Mouse (Mus musculus) midbrain, embryonic 16.5 days (tissue): ENCODE results near the gene Capn11. TPM values are rescaled to one million over a fixed set of nuclear protein-coding genes. Genes with fewer than 3 reads are reported as not detected.

Experiments used
- ATAC-seq: fragments of 200-750 bp; cut with Nextera tagmentation; 2 replicates; pipeline ENCODE4 v1.8.0; 2017; ENCODE audit warnings: moderate TSS enrichment
- H3K27ac ChIP-seq: fragments of 300-500 bp; sonication (generic); 2 replicates; pipeline ENCODE4 v1.5.1; 2014; ENCODE audit warnings: mild to moderate bottlenecking, low read length, mixed read lengths
- H3K27me3 ChIP-seq: fragments of 300-500 bp; sonication (generic); 2 replicates; pipeline ENCODE4 v1.6.1; 2014; ENCODE audit warnings: low read depth, low read length, mixed read lengths; ENCODE audit not compliant: control insufficient read depth, insufficient read depth
- H3K36me3 ChIP-seq: fragments of 300-500 bp; sonication (generic); 2 replicates; pipeline ENCODE4 v1.6.1; 2014; ENCODE audit warnings: mild to moderate bottlenecking, low read length, moderate library complexity, mixed read lengths; ENCODE audit not compliant: control insufficient read depth, insufficient read depth
- H3K4me1 ChIP-seq: fragments of 300-500 bp; sonication (generic); 2 replicates; pipeline ENCODE4 v1.6.1; 2014; ENCODE audit warnings: mild to moderate bottlenecking, low read length, mixed read lengths; ENCODE audit not compliant: control insufficient read depth, insufficient read depth
- H3K4me2 ChIP-seq: fragments of 300-500 bp; sonication (generic); 2 replicates; pipeline ENCODE4 v1.6.1; 2014; ENCODE audit warnings: mild to moderate bottlenecking, low read length, mixed read lengths
- H3K4me3 ChIP-seq: fragments of 300-500 bp; sonication (generic); 2 replicates; pipeline ENCODE4 v1.5.1; 2014; ENCODE audit warnings: low read depth, mild to moderate bottlenecking, low read length, moderate library complexity, mixed read lengths
- H3K9ac ChIP-seq: fragments of 300-500 bp; sonication (generic); 2 replicates; pipeline ENCODE4 v1.6.1; 2014; ENCODE audit warnings: low read depth, low read length, mixed read lengths
- H3K9me3 ChIP-seq: fragments of 300-500 bp; sonication (generic); replicated peaks from 2 replicates; pipeline ENCODE4 v1.6.1; 2014; ENCODE audit warnings: mild to moderate bottlenecking, low read length, mixed read lengths; ENCODE audit not compliant: control insufficient read depth, poor library complexity, severe bottlenecking
- WGBS: fragments of 180-500 bp; shearing (Covaris S2); extraction: QIAGEN DNeasy Blood & Tissue Kit; methylation state at CpG from one replicate; pipeline ENCODE4 v1.1.7; 2014; 5-methylcytosine and 5-hydroxymethylcytosine counted together
- polyA plus RNA-seq: library from polyadenylated mRNA; unstranded; fragments of >200 nt; fragmentation: Nextera tagmentation; extraction: Ambion mirVana; gene quantifications from 2 replicates; pipeline ENCODE4 v1.2.1, GENCODE M21; 2015

Capn11 gene
- 0.46 and 0.89 TPM in 2 replicates for polyA plus RNA-seq

DNA sequence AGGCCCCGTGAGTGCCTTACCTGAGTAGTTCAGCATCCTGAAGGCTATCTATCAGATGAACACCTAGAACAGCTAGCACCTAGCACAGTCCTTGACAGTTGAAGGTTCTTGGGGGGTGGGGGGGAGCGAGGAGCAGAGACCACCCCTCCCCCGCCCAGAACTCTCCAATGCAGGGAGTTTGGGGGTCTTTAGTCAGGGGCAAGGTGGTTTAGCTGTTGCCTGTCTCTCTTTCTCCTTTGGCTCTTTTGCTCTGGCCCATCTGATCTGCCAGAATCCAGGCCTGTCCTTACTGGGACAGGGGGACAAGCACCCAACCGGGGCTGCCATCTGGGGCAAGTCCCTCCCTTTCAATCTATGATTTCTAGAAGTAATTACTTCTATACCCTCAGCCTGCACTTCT, at the start of gene Capn11:
TSS of gene Capn11 (minus strand) at position 101 of the 400 bp plus-strand sequence.
- H3K27ac ChIP-seq = no peak within 1 kb of the TSS
- H3K36me3 ChIP-seq = peaks cover 14% of the 10 kb centered on the region; the same call in 1 of the 2 replicates
- 0 out of 2 replicates have a peak, but pooled peaks cover 5% of the 10 kb centered on the region for H3K4me1 ChIP-seq
- ATAC-seq = no peak
- no peak within 1 kb of the TSS for H3K4me2 ChIP-seq
- WGBS = 83% methylated on average over 4 of the region's 4 CpGs
- no peaks in the 10 kb centered on the region for H3K9me3 ChIP-seq
- H3K9ac ChIP-seq = no peak within 1 kb of the TSS
- H3K27me3 ChIP-seq = no peaks in the 10 kb centered on the region
- H3K4me3 ChIP-seq = no peak within 1 kb of the TSS

GRCm38 (mm10) chr17:45708179-45708578, 49.1 kb upstream of the Capn11 start:
- 78% methylated on average over 8 of the region's 8 CpGs for WGBS
- Histone ChIP-seq H3K4me1 (no peaks in the 10 kb centered on the region), H3K27me3 (no peaks in the 10 kb centered on the region), H3K9ac (no peak overlapping the region), H3K4me3 (no peak overlapping the region), H3K4me2 (no peak overlapping the region), H3K36me3 (no peaks in the 10 kb centered on the region), H3K9me3 (no peaks in the 10 kb centered on the region), H3K27ac (no peak overlapping the region)
- no peak for ATAC-seq

DNA sequence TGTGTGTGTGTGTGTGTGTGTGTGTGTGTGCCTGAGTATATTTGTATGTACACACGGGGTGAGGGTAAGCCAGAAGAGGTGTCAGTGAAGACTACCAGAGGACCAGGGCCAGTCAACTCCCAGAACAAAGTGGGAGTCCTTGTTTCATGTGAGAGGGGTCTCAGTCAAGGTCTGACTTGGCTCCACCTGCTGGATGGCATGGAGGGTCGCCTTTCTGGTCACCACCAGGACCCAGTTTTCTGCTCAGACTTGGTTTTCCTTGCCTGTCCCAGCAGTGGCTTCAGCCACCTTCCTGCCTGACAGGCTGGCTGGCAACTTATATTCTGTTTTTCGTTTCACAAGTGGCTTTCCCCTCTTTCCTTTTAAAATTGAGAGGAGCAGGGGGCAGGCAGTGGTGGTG, 48.3 kb upstream of the Capn11 start:
- 44% methylated on average over 3 of the region's 3 CpGs for WGBS
- no peaks in the 10 kb centered on the region for H3K36me3 ChIP-seq
- no peak overlapping the region for H3K4me3 ChIP-seq
- no peaks in the 10 kb centered on the region for H3K27me3 ChIP-seq
- no peak overlapping the region for H3K9ac ChIP-seq
- H3K27ac ChIP-seq = no peak overlapping the region
- no peaks in the 10 kb centered on the region for H3K9me3 ChIP-seq
- no peaks in the 10 kb centered on the region for H3K4me1 ChIP-seq
- no peak overlapping the region for H3K4me2 ChIP-seq
- no peak for ATAC-seq

- H3K27me3 ChIP-seq = no peaks in the 10 kb centered on the region
- H3K27ac ChIP-seq = no peak overlapping the region
- 89% methylated on average over 5 of the region's 5 CpGs for WGBS
- ATAC-seq = no peak
- H3K4me2 ChIP-seq = no peak overlapping the region
- H3K36me3 ChIP-seq = no peaks in the 10 kb centered on the region
- no peak overlapping the region for H3K4me3 ChIP-seq
- no peaks in the 10 kb centered on the region for H3K4me1 ChIP-seq
- no peaks in the 10 kb centered on the region for H3K9me3 ChIP-seq
- no peak overlapping the region for H3K9ac ChIP-seq
These were observed 47.7 kb upstream of the Capn11 start for GRCm38 (mm10) chr17:45706796-45707195.

DNA sequence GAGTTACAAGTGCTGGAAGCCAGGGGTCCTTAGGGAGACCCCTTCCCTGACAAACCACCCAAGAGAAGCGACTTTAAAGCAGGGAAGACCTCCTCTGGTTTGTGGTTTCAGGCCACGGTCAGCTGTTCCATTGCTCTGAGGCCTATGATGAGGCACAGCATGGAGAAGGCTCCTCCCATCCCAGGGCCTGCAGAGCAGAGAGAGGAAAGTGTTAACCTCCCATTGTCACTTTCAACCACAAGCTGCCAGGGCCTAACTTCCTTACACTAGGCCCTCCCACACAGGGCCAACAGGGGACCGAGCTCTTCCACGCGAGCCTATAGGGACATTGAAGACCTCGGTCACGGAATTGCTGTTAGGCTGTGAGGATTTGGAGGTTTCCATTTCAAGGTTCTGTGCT, 44.1 kb upstream of the Capn11 start:
- no peak overlapping the region for H3K27ac ChIP-seq
- H3K9me3 ChIP-seq = no peaks in the 10 kb centered on the region
- ATAC-seq = no peak
- H3K27me3 ChIP-seq = no peaks in the 10 kb centered on the region
- peaks cover 3% of the 10 kb centered on the region; the same call in 1 of the 2 replicates for H3K36me3 ChIP-seq
- no peak overlapping the region for H3K9ac ChIP-seq
- H3K4me3 ChIP-seq = no peak overlapping the region
- 64% methylated on average over 7 of the region's 7 CpGs for WGBS
- no peaks in the 10 kb centered on the region for H3K4me1 ChIP-seq
- H3K4me2 ChIP-seq = no peak overlapping the region

GRCm38 (mm10) chr17:45702254-45702653, 43.1 kb upstream of the Capn11 start:
- no peak for ATAC-seq
- Histone ChIP-seq H3K9ac (no peak overlapping the region), H3K4me3 (no peak overlapping the region), H3K9me3 (no peaks in the 10 kb centered on the region), H3K4me1 (no peaks in the 10 kb centered on the region), H3K27me3 (no peaks in the 10 kb centered on the region), H3K4me2 (no peak overlapping the region), H3K36me3 (peaks cover 6% of the 10 kb centered on the region), H3K27ac (no peak overlapping the region)
- WGBS = 44% methylated on average over 4 of the region's 4 CpGs

DNA sequence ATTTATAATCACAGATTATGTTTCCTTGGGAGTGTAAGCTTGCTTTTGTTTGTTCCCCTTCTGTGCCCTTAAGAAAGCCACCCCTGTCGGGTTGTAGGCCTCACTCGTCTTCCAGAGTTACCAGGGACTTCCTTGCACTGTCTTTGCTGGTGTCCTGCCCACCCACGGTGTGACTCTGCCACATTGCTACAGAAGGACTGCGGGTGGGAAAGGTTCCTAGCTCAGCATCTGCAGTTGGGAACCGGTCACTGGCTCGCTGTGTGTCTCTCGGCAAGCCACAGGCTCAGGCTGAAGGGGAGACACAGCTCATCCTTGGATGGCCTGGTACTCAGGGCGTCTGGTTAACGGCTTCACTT, 42.1 kb upstream of the Capn11 start:
- Histone ChIP-seq H3K4me2 (no peak overlapping the region), H3K4me3 (no peak overlapping the region), H3K27me3 (no peaks in the 10 kb centered on the region), H3K9me3 (no peaks in the 10 kb centered on the region), H3K36me3 (peaks cover 6% of the 10 kb centered on the region), H3K9ac (no peak overlapping the region), H3K4me1 (no peaks in the 10 kb centered on the region), H3K27ac (no peak overlapping the region)
- 56% methylated on average over 9 of the region's 9 CpGs for WGBS
- no peak for ATAC-seq

DNA sequence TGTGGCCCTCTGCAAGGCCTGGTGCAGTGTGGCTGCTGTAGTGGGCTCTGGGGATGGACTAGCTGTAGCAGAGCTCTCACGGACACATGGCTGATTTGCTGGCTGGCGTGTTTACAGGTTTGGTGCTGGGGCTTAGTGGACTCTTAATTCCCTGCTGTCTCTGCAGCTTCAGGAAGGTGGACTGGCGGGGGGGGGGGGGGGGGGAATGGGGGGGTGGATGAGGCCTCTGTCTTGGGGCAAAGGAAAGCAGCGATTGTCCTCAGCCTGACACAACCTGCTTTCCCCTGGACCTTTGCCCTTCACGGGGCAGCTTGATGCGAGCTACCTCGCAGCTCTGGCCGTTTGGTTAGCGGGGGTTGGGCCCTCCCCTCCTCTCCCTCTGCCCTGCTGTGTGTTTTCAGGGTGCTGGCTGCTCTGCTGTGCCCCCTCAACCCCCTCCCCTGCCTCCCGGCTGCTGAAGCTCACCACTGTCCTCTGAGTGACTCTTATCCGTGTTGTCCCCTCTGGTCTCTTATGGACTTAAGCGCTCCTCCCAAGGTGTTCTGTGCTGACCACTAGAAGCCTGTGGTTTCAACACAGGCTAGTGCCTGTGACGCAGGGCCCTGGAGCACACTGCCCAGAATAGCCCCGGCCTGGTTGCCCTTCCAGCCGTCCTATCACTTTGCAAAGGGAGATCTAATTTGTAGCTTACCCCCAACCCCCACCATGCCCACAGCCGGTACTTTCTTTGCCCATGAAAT, 41.5 kb upstream of the Capn11 start:
- 39% methylated on average over 9 of the region's 16 CpGs for WGBS

GRCm38 (mm10) chr17:45699039-45699740, 40.1 kb upstream of the Capn11 start:
- Histone ChIP-seq H3K27me3 (no peaks in the 10 kb centered on the region), H3K9me3 (no peaks in the 10 kb centered on the region), H3K4me3 (no peak overlapping the region), H3K4me2 (no peak overlapping the region), H3K27ac (no peak overlapping the region), H3K4me1 (no peaks in the 10 kb centered on the region), H3K36me3 (peaks cover 6% of the 10 kb centered on the region), H3K9ac (no peak overlapping the region)
- WGBS = 96% methylated on average over 3 of the region's 3 CpGs
- no peak for ATAC-seq

More for the DNA sequence above, 41.5 kb upstream of the Capn11 start:
- Histone ChIP-seq H3K4me1 (no peaks in the 10 kb centered on the region), H3K9me3 (no peaks in the 10 kb centered on the region), H3K27me3 (no peaks in the 10 kb centered on the region), H3K4me2 (no peak overlapping the region), H3K9ac (no peak overlapping the region), H3K36me3 (peaks cover 6% of the 10 kb centered on the region), H3K27ac (no peak overlapping the region), H3K4me3 (no peak overlapping the region)
- no peak for ATAC-seq
